Mouse (Mus musculus): ENCODE results near the gene Prrt4. TPM values are rescaled to one million over a fixed set of nuclear protein-coding genes. Genes with fewer than 3 reads are reported as not detected.
A peak's percentile ranks its signal among the peaks of the same experiment; 100 is the strongest.

Prrt4 gene
- total and polyA plus RNA-seq, 2 experiments, result 0.02 TPM; not detected in 1

GRCm38 (mm10) chr6:29144971-29145370, 34.4 kb downstream of the Prrt4 start:
- peaks cover 21% of the 10 kb centered on the region for H3K36me3 ChIP-seq (ENCODE audit: control insufficient read depth, insufficient read depth, low read length)
- H3K4me1 ChIP-seq (ENCODE audit: control insufficient read depth, insufficient read depth, low read length), result no peaks in the 10 kb centered on the region
- WGBS, result 89% methylated on average over 3 of the region's 3 CpGs
- TF ChIP-seq CTCF (IDR thresholded peaks at IDR 0.05; ENCODE audit: low read depth, low read length), result no peak
- TF ChIP-seq POLR2A (IDR thresholded peaks at IDR 0.05; ENCODE audit: extremely low read depth, insufficient read depth, low read length), result no peak
- no peak overlapping the region for H3K27ac ChIP-seq (replicated peaks; ENCODE audit: insufficient read depth, low read depth, low read length)
- H3K27me3 ChIP-seq (ENCODE audit: control insufficient read depth, insufficient read depth, low read length), result no peaks in the 10 kb centered on the region
- H3K4me3 ChIP-seq (ENCODE audit: insufficient read depth, low read depth, low read length), result no peak overlapping the region
- peak; percentile 9 for DNase-seq (ENCODE audit: extremely low read depth, low read depth, low spot score)
- H3K79me2 ChIP-seq (ENCODE audit: control insufficient read depth, insufficient read depth, low read length), result no peaks in the 10 kb centered on the region
- H3K9ac ChIP-seq (ENCODE audit: low read depth, low read length), result no peak overlapping the region

DNA sequence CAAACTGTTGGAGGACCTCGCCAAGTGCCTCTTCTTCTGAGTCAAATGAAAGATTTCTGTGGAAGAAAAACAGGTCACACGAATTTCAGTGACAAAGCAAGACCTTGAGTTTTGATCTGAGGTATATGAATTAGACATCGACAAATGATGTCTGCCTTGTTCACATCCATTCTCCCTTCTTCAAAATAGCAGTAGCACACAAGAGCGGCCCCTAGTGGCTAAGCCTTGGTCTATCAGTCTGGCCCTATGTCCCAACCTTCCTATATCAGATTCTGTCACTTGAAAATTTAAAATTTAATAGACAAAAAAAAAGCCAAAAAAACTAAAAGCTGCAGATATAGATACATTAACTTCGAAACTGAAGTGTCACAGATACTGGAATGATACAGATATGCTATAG, 35.8 kb downstream of the Prrt4 start:
- no peak overlapping the region for H3K4me3 ChIP-seq (ENCODE audit: insufficient read depth, low read depth, low read length)
- H3K79me2 ChIP-seq (ENCODE audit: control insufficient read depth, insufficient read depth, low read length), result no peaks in the 10 kb centered on the region
- peak; percentile 26 for DNase-seq (ENCODE audit: extremely low read depth, low read depth, low spot score)
- no peak overlapping the region for H3K27ac ChIP-seq (replicated peaks; ENCODE audit: insufficient read depth, low read depth, low read length)
- TF ChIP-seq POLR2A (IDR thresholded peaks at IDR 0.05; ENCODE audit: extremely low read depth, insufficient read depth, low read length) (no peak), CTCF (IDR thresholded peaks at IDR 0.05; ENCODE audit: low read depth, low read length) (peak; percentile 58)
- H3K9ac ChIP-seq (ENCODE audit: low read depth, low read length), result no peak overlapping the region
- no peaks in the 10 kb centered on the region for H3K4me1 ChIP-seq (ENCODE audit: control insufficient read depth, insufficient read depth, low read length)
- WGBS, result 41% methylated on average over 5 of the region's 5 CpGs
- H3K27me3 ChIP-seq (ENCODE audit: control insufficient read depth, insufficient read depth, low read length), result no peaks in the 10 kb centered on the region
- H3K36me3 ChIP-seq (ENCODE audit: control insufficient read depth, insufficient read depth, low read length), result peaks cover 24% of the 10 kb centered on the region

GRCm38 (mm10) chr6:29137441-29137840, 41.9 kb downstream of the Prrt4 start:
- H3K4me3 ChIP-seq (ENCODE audit: insufficient read depth, low read depth, low read length), result no peak overlapping the region
- WGBS, result 95% methylated on average over 9 of the region's 9 CpGs
- H3K4me1 ChIP-seq (ENCODE audit: control insufficient read depth, insufficient read depth, low read length), result no peaks in the 10 kb centered on the region
- no peaks in the 10 kb centered on the region for H3K79me2 ChIP-seq (ENCODE audit: control insufficient read depth, insufficient read depth, low read length)
- peaks cover 59% of the 10 kb centered on the region for H3K36me3 ChIP-seq (ENCODE audit: control insufficient read depth, insufficient read depth, low read length)
- TF ChIP-seq CTCF (IDR thresholded peaks at IDR 0.05; ENCODE audit: low read depth, low read length) (no peak), POLR2A (IDR thresholded peaks at IDR 0.05; ENCODE audit: extremely low read depth, insufficient read depth, low read length) (no peak)
- H3K27ac ChIP-seq (replicated peaks; ENCODE audit: insufficient read depth, low read depth, low read length), result no peak overlapping the region
- DNase-seq (ENCODE audit: extremely low read depth, low read depth, low spot score), result no peak
- H3K27me3 ChIP-seq (ENCODE audit: control insufficient read depth, insufficient read depth, low read length), result no peaks in the 10 kb centered on the region
- H3K9ac ChIP-seq (ENCODE audit: low read depth, low read length), result no peak overlapping the region

GRCm38 (mm10) chr6:29133100-29133499, 46.3 kb downstream of the Prrt4 start:
- no peak overlapping the region for H3K4me3 ChIP-seq (ENCODE audit: insufficient read depth, low read depth, low read length)
- TF ChIP-seq CTCF (IDR thresholded peaks at IDR 0.05; ENCODE audit: low read depth, low read length) (no peak), POLR2A (IDR thresholded peaks at IDR 0.05; ENCODE audit: extremely low read depth, insufficient read depth, low read length) (no peak)
- H3K36me3 ChIP-seq (ENCODE audit: control insufficient read depth, insufficient read depth, low read length), result peaks cover 64% of the 10 kb centered on the region
- H3K79me2 ChIP-seq (ENCODE audit: control insufficient read depth, insufficient read depth, low read length), result no peaks in the 10 kb centered on the region
- no peak for DNase-seq (ENCODE audit: extremely low read depth, low read depth, low spot score)
- H3K27ac ChIP-seq (replicated peaks; ENCODE audit: insufficient read depth, low read depth, low read length), result no peak overlapping the region
- H3K4me1 ChIP-seq (ENCODE audit: control insufficient read depth, insufficient read depth, low read length), result no peaks in the 10 kb centered on the region
- H3K27me3 ChIP-seq (ENCODE audit: control insufficient read depth, insufficient read depth, low read length), result no peaks in the 10 kb centered on the region
- no peak overlapping the region for H3K9ac ChIP-seq (ENCODE audit: low read depth, low read length)
- WGBS, result 95% methylated on average over 9 of the region's 9 CpGs

- no peak for DNase-seq (ENCODE audit: extremely low read depth, low read depth, low spot score)
- WGBS, result 97% methylated on average over 7 of the region's 7 CpGs
- Histone ChIP-seq H3K27ac (replicated peaks; ENCODE audit: insufficient read depth, low read depth, low read length) (no peak overlapping the region), H3K36me3 (ENCODE audit: control insufficient read depth, insufficient read depth, low read length) (peaks cover 47% of the 10 kb centered on the region), H3K4me1 (ENCODE audit: control insufficient read depth, insufficient read depth, low read length) (no peaks in the 10 kb centered on the region), H3K9ac (ENCODE audit: low read depth, low read length) (no peak overlapping the region), H3K79me2 (ENCODE audit: control insufficient read depth, insufficient read depth, low read length) (no peaks in the 10 kb centered on the region), H3K27me3 (ENCODE audit: control insufficient read depth, insufficient read depth, low read length) (no peaks in the 10 kb centered on the region), H3K4me3 (ENCODE audit: insufficient read depth, low read depth, low read length) (no peak overlapping the region)
- TF ChIP-seq CTCF (IDR thresholded peaks at IDR 0.05; ENCODE audit: low read depth, low read length) (no peak), POLR2A (IDR thresholded peaks at IDR 0.05; ENCODE audit: extremely low read depth, insufficient read depth, low read length) (no peak)
Measured at GRCm38 (mm10) chr6:29126878-29127426, 52.4 kb downstream of the Prrt4 start.

DNA sequence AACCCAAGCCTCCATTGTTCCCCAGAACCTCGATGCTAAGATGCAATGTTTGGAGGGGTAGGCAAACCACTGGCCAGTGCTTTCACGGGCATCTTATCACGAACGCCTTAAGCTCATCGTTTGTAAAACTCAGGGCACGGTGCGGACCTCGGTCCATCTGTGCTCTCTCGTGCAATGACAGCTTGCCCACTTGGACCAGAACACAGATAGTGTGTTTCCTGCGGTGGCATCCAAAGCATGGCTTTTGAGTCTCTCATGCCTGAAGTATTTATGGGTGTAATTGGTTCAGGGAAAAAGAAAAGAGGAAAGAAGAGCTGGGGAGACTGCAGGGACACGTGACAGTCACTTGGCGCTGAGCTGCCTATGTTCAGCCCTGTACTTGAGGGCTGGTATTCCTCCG, 59.4 kb downstream of the Prrt4 start:
- WGBS, result 89% methylated on average over 13 of the region's 13 CpGs
- Histone ChIP-seq H3K9ac (ENCODE audit: low read depth, low read length) (no peak overlapping the region), H3K27me3 (ENCODE audit: control insufficient read depth, insufficient read depth, low read length) (no peaks in the 10 kb centered on the region), H3K36me3 (ENCODE audit: control insufficient read depth, insufficient read depth, low read length) (peaks cover 4% of the 10 kb centered on the region), H3K27ac (replicated peaks; ENCODE audit: insufficient read depth, low read depth, low read length) (no peak overlapping the region), H3K4me1 (ENCODE audit: control insufficient read depth, insufficient read depth, low read length) (peaks cover 3% of the 10 kb centered on the region; the same call in 1 of the 2 replicates), H3K4me3 (ENCODE audit: insufficient read depth, low read depth, low read length) (no peak overlapping the region), H3K79me2 (ENCODE audit: control insufficient read depth, insufficient read depth, low read length) (no peaks in the 10 kb centered on the region)
- TF ChIP-seq CTCF (IDR thresholded peaks at IDR 0.05; ENCODE audit: low read depth, low read length) (no peak), POLR2A (IDR thresholded peaks at IDR 0.05; ENCODE audit: extremely low read depth, insufficient read depth, low read length) (no peak)
- no peak for DNase-seq (ENCODE audit: extremely low read depth, low read depth, low spot score)

Other genes with a start within 250 kb of the Prrt4 start
- under 0.01 TPM in 1 of 2 replicates, not detected in the other for gene Lep, start 119.4 kb downstream of the Prrt4 start, total RNA-seq (2014; rRNA removed)
- not detected in 2 replicates for gene Lep, start 119.4 kb downstream of the Prrt4 start, polyA plus RNA-seq (2012; rRNA removed)
- 8.0 and 9.7 TPM in 2 replicates for gene Rbm28, start 14.6 kb downstream of the Prrt4 start, total RNA-seq (2014; rRNA removed)
- 3.0 and 3.3 TPM in 2 replicates for gene Rbm28, start 14.6 kb downstream of the Prrt4 start, polyA plus RNA-seq (2012; rRNA removed)
- gene Impdh1, start 36.8 kb upstream of the Prrt4 start, total RNA-seq (2014; rRNA removed), result 1.1 and 2.6 TPM in 2 replicates
- 3.4 and 5.2 TPM in 2 replicates for gene Impdh1, start 36.8 kb upstream of the Prrt4 start, polyA plus RNA-seq (2012; rRNA removed)
- gene Hilpda, start 92.9 kb upstream of the Prrt4 start, total RNA-seq (2014; rRNA removed), result 2.5 and 3.3 TPM in 2 replicates
- gene Hilpda, start 92.9 kb upstream of the Prrt4 start, polyA plus RNA-seq (2012; rRNA removed), result 4.0 and 5.8 TPM in 2 replicates
- not detected in 2 replicates for gene Fam71f2, start 100.0 kb upstream of the Prrt4 start, total RNA-seq (2014; rRNA removed)
- gene Fam71f2, start 100.0 kb upstream of the Prrt4 start, polyA plus RNA-seq (2012; rRNA removed), result 0.24 TPM in 1 of 2 replicates, not detected in the other
- gene Fam71f1, start 139.6 kb upstream of the Prrt4 start, total RNA-seq (2014; rRNA removed), result not detected in 2 replicates
- gene Fam71f1, start 139.6 kb upstream of the Prrt4 start, polyA plus RNA-seq (2012; rRNA removed), result not detected in 2 replicates
- 113 and 125 TPM in 2 replicates for gene Calu, start 168.5 kb upstream of the Prrt4 start, total RNA-seq (2014; rRNA removed)
- gene Calu, start 168.5 kb upstream of the Prrt4 start, polyA plus RNA-seq (2012; rRNA removed), result 21.9 and 27.1 TPM in 2 replicates
- gene Opn1sw, start 208.9 kb upstream of the Prrt4 start, total RNA-seq (2014; rRNA removed), result 0.09 and 0.20 TPM in 2 replicates
- 0.15 and 1.1 TPM in 2 replicates for gene Opn1sw, start 208.9 kb upstream of the Prrt4 start, polyA plus RNA-seq (2012; rRNA removed)
- under 0.01 and 0.09 TPM in 2 replicates for gene Ccdc136, start 216.7 kb upstream of the Prrt4 start, total RNA-seq (2014; rRNA removed)
- gene Ccdc136, start 216.7 kb upstream of the Prrt4 start, polyA plus RNA-seq (2012; rRNA removed), result 0.11 and 0.34 TPM in 2 replicates

Data from liver, adult 2 months (tissue).